Mouse (Mus musculus) T-helper 17 cell (primary cell): Measurements from ENCODE around the gene Cyb561a3.
"Not testable (repeated sequence)": the region's sequence is repeated elsewhere in the genome, so short reads cannot be mapped to it uniquely, and the experiment has no call there.

Source experiments
- in situ Hi-C, 2 experiments: fragments of 300-600 bp; cut with MboI, MseI; formaldehyde crosslinking; loops; 1 replicate in 1 of 2; 2 replicates in 1 of 2; pipeline ENCODE4 v1.15.1; 2025; ENCODE audit warnings: high pct_unique_total_duplicates in 2 of 2

Gene Cyb561a3

DNA sequence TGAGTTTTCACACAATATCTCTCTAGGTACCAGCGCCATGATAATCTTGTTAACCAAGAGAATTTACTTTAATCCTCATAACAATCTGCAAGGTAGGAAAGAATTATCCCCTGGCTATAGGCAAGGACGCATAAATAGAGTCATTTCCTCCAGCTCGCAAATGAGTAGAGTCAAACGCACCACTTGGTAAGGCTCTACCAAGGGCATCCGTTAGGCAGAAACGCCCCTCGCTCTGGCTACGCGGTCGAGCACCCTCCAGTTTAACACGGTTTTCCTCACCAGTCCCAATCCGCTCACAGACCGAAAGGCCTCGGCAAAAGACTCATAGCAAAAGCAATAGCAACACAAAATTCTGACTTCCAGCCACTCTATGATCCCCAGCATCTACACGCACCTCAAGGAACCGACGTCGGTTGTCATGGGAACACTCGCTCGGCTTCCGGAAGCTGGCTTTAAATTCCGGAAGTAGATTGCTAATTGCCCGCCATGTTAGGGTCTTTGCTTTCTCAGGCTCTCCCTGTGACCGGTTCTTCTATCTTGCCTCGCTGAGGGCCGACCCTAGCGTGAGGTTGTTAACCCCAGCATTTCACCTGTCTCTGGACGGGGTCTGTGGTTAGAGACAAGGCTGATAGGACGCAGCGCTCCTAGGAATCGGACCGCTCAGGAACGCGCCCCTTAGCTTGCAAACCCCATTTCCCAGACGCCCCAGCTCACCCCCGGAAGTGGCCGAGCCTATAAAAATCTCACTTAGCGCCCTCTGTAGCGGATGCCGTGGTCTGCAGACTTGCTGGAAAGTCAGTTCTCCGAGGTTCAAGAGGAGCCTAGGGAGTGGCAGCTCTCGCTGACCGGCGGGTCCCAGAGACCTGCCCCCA, at the start of gene Cyb561a3, which contains the start of gene Tmem138:
TSS of gene Cyb561a3 (plus strand) at position 483 of the 872 bp plus-strand sequence.
TSS of gene Tmem138 (minus strand) at position 673 of the 872 bp plus-strand sequence.
- in situ Hi-C loops = loop anchor here in 1 of 2 experiments (25.0 kb wide), 1 partner anchor 885 kb away; the partner anchor contains the start of gene Ms4a6c

DNA sequence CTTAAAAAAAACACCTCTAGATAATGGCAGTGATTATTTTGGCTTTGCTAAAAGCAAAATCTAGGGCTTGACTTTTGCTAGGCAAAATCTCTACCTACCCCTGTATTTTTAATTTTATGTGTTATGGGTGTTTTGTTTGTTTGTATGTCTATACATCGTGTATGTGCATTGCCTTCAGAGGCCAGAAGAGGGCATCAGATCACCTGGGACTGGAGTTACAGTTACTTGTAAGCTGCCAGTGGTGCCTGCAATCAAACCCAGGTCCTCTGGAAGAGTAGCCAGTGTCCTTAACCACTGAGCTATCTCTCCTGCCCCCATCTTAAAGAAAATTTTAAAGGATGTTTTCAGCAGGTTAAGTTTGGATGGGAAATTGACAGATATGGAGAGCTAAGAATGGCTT, 46.9 kb upstream of the Cyb561a3 start:
- in situ Hi-C loops = loop anchor here in 1 of 2 experiments (25.0 kb wide), 1 partner anchor 1407 kb away; no protein-coding TSS in a partner anchor

DNA sequence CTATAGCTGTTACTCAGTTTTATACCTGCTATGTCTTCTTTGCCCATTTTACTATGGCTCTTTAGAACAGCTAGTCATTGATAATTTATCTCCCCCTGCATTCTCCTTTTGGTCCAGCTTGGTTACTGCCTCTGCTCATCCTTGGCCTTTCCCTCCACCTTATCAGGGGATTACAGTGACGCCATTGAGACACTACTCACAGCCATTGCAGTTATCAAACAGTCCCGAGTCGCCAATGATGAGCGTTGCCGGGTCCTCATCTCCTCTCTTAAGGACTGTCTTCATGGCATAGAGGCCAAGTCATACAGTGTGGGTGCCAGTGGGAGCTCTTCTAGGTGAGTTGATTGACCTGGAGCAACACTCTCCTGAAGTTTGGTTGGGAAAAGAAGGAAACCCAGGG, 37.5 kb upstream of the Cyb561a3 start:
- in situ Hi-C loops = loop anchor here in 1 of 2 experiments (25.0 kb wide), 1 partner anchor 1398 kb away; no protein-coding TSS in a partner anchor

DNA sequence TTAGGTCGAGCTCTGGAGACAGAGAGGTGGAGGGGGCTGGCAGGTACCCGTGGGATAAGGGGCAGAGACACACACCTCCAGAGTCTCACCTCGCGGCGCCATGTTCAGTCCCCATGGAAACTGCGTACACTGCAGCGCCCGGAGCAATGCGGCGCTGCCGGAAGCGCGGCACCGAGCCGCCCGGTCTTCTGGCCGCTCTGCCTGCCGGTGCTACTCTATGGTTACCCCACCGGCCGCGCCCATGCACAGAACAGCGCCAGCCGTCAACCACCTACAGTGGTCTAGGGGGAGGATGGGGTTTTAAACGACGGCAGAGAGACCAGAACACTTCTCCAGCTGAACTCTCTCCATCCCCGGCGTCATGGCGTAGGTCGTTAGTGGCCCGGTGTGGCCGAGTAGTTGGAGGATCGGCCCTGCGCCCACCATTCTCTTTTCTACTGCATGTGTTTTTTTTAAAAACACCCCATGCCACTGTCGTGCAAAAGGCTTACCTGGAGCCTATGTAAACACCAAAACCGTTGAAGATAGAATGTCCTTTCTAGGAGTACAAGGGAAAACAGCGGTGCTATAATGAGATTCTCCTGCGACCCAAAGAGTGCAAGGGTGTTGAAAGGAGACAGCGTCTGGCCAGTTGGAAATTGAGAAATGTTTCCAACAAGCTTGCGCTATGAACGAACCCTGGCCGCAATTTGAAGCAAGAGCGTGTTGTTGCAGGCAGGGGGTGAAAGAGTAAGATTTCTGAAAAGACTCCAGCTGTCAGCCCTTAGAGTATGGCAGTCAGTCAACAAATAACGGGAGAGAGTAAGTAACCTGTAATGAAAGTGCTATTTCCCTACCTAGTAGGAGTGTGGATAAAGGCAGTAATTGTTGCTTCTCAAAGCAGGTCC, 21.1 kb upstream of the Cyb561a3 start, which contains the start of gene Tmem216:
TSS of gene Tmem216 (minus strand) at position 615 of the 887 bp plus-strand sequence.
- in situ Hi-C loops = no loop called here

DNA sequence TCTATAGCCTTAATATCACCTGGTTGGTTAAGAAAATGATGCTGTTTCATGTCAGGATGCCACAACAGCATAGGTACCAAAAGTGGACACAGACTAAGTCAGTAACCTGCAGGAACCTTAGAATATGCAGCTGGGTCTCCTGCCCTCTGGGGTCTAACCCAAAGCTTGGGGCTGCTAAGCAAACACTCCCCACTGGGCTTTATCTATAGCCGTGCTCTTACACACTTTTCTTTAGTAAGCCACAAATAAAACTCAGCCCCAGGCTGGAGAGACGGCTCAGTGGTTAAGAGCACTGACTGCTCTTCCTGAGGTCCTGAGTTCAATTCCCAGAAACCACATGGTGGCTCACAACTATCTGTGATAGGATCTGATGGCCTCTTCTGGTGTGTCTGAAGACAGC, 20.0 kb upstream of the Cyb561a3 start:
- in situ Hi-C loops = no loop called here

DNA sequence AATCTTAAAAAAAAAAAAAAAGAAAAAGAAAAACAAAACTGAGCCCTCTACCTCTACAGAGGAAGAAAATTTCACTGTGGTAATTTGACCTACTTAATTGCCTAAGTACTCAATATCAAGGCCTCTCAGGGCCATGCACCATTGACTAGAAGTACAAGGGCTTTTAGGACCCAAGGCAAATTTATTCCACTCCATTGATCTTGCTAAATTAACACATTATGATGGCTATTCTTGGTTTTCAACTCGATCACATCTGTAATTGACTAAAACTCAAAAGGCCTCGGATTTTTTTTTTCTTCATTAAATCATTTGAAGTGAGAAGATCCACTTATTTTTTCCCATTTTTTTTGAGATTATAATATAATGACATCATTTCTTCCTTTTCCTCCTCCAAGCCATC, 19.5 kb upstream of the Cyb561a3 start:
- in situ Hi-C loops = no loop called here

DNA sequence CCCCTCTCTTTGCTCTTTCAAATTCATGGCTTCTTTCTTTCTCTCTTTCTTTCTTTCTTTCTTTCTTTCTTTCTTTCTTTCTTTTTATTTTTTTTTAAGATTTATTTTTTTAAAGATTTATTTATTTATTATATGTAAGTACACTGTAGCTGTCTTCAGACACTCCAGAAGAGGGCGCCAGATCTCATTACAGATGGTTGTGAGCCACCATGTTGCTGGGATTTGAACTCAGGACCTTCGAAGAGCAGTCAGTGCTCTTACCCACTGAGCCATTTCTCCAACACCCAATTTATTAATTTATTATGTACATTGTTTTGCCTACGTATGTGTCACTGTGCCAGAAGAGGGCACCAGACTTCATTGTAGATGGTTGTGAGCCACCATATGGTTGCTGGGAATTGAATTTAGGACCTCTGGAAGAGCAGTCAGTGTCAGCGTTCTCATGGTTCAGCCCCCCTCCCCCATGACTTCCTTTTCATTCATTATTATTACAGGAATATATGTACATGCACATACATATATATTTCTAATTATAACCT, 19.1 kb upstream of the Cyb561a3 start:
- in situ Hi-C loops = not testable (repeated sequence)

DNA sequence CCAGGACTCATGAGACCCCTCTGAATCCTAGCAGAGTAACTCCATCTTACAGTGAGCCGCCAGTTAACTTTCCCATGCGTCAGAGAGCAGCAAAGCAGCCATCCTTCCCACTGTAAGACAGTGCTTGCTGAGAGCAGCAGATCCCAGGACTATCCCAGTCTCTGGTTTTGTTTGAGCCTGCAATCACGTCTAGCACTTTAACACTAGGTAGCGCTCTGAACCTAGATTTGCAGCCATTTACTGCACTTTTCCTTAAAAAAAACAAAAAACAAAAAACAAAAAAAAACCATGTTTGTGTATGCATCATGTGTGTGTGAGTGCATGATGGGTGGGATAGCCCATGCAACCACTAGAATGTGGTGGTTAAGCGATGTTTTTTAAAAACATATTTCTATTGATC, 16.9 kb upstream of the Cyb561a3 start:
- in situ Hi-C loops = no loop called here

DNA sequence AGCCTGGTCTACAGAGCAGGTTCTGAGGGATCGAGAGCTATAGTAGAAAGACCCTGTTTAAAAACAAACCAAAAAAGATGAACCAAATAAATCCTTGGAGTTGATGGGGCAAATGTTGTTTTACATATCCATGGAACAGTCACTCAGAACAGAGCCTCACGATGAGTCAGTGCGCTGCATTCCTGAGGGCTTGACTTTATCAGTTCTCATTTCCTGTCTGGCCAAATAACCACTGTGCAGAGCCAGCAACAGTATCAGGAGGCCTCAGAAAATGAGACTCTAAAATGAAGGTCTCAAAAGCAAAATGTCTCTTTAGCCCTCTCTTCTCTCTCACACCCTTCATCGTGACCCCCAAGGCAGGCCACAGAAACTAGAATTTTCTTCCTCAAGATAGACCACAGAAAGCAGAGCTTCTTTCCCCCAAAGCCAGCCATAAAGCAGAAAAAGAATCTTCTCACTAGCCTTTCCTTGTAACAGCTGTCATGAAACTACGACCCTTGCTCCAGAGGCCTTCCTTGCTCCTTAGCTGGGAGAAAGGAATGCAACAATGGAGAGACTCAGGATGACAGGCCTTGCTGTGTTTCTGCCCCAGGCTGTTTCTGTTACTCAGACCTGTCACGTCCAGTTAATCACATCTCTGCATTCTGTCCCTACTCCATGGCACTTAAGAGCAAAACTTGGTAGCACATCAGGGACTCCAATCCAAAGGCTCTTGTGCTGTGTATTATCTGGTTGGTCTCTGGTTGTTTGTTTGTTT, 15.2 kb upstream of the Cyb561a3 start:
- in situ Hi-C loops = no loop called here

DNA sequence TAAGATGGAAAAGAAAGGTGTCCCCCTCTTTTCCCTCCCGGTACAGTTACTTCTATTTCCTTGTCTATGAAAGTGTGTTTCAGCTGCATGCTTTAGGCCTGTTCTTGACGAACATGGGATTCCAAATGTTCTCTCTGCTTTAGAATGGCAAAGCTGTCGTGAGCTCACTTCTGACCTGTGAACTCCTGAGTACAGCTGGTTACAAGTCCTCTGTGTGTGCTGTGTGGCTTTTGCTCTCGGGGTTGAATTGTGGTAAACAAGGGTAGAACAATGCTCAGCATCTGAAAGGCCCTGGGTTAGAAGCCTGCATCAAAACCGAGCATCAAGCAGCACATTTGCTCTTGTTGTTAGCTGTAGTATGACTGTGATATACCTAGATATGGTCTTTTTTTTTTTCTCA, 14.6 kb upstream of the Cyb561a3 start:
- in situ Hi-C loops = no loop called here

DNA sequence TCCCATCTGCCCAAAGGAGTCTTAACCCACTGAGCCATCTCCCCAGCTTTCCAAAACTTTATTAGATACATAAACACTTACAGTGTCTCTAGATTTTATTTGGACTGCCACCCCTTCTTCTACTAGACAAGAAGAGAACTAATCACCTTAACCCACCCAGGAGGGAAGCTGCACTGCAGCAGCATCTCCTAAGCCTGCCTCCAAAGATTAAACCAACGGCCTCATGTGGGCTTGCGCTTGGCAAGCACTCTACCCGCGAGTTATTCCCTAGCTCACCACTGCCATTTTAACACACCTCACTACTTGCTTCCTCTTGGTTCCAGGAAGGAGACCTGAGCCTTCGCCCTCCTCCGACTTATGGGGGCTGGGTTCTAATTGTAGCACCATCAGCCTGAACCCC, 12.7 kb upstream of the Cyb561a3 start:
- in situ Hi-C loops = no loop called here

DNA sequence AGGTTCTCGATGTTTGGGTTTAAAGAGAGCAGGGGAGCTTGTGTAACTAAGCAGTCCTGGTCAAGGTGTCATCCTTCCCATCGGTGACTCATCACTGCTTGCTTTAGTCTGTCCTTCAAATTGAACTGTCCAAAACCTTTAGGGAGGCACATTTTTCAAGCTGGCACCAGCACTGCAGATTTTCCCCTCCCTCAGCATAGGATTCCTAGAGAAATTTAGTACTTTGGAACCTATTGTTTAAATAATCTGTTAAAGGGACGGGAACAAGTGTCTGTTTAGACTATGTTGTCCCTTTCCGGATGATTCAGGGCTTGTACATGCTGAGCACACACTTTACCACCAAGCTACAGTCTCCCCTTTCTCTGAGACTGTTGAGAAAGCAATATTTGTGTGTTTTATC, 11.8 kb upstream of the Cyb561a3 start:
- in situ Hi-C loops = no loop called here

DNA sequence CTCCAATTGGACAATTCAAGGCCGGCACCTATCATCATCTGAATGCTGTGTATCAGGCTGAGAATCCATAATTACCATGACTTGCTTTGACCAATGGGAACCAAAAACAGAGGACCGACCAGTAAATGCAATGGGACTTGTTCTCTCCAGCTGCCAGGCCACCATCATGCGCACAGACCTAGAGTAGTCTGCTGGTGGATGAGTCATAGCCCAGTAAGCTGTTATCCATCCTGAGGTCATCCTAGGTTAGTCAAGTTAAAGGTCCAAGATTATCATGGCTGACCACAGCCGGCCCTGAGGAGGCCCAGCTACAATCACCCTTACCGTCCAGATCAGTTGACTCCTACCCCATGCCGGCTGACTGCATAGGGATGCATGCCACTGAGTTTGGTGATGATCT, 7.3 kb upstream of the Cyb561a3 start:
- in situ Hi-C loops = no loop called here

DNA sequence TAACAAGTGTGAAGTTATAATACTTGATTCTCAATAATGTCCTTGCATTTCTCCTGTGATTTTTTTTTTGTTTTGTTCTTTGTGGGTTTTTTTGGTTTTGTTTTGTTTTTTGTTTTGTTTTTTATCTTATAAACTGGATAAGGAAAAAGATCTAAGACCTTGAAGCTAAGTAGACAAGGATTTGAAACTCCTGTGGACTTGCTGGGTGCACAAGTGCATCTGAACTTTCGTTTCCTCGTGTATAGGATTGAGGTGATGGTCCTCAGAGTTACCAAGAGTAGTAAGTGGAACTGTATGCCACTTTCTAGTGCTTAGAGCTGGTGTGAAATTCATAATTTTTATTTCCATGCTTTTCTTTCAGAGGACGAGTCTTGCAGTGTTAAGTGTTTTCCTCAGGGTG, 3.1 kb downstream of the Cyb561a3 start:
- in situ Hi-C loops = loop anchor here in 1 of 2 experiments (25.0 kb wide), 1 partner anchor 882 kb away; the partner anchor contains the start of gene Ms4a6c

DNA sequence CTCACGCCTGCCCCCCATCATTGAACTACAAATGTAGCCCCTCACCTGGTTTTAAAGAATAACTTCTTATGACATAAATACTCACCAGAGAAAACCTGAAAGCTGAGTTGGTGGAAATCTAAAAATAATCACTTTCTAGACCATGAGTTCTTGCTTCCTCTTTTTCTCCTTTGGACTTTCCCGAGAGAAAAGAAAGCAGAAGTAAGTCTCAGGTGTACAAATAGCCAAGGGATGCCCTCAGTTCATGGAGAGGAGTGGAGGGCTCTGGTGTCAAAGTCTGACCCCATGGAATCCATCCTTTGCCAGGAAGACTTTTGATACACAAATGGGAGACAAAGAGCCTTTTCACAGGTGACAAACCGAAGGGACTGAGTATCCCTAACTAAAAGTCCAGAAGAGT, 3.8 kb downstream of the Cyb561a3 start:
- in situ Hi-C loops = loop anchor here in 1 of 2 experiments (25.0 kb wide), 1 partner anchor 882 kb away; the partner anchor contains the start of gene Ms4a6c

DNA sequence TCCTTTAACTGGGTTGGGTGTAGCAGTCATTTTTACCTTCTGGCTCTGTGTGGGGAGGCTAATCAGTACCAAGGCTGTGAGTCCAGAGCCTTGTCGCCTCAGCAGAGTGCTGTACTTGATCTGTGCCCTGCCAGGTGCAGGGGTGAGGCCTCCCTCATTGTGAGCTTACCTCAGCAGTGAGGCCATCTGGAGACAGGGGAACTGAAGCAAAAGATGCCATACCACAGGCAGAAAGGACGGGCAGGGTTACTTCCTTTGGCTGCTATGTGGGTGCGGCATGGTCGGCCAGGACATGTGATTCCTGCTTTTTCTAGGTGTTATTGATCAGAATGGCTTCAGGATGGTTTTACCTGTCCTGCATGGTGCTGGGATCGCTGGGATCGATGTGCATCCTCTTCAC, 5.0 kb downstream of the Cyb561a3 start:
- in situ Hi-C loops = loop anchor here in 1 of 2 experiments (25.0 kb wide), 1 partner anchor 880 kb away; the partner anchor contains the start of gene Ms4a6c

DNA sequence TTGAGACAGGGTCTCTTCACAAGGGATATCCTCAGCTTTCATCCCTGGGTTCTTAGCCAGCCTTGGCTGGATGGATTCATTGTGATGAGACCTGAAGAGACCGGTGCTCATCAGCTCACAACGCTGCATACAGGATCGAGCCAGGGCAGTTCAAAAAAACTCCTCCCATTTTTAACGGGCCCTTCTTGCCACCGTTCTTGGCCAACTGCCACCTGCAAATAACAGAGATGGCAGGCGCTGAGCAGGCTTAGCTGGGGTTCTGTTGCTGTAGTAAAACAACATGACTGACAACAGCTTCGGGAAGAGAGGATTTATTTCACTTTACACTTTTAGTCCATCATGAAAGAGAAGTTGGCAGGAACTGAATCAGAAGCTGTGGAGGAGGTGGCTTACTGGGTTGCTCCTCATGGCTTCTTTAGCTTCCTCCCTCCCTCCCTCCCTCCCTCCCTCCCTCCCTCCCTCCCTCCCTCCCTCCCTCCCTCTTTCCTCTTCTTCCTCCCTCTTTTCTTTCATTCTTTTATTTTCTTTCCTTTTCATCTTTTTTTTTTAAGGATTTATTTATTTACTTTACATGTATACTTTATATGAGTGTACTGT, 6.7 kb downstream of the Cyb561a3 start:
- in situ Hi-C loops = loop anchor here in 1 of 2 experiments (25.0 kb wide), 1 partner anchor 879 kb away; the partner anchor contains the start of gene Ms4a6c

DNA sequence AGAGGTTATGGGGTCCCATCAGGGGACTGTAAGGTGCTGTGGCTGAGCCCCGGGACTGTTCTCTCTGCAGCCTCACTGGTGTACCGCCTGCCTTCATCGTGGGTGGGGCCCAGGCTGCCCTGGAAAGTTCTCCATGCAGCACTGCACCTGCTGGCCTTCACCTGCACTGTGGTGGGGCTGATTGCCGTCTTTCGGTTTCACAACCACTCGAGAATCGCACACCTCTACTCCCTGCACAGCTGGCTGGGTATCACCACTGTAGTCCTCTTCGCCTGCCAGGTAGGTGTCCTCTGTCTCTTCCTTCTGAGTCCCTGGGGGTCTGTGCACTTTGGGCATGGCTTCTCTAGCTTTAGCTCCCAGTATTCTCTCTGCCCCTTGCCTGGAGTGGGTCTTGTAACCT, 8.1 kb downstream of the Cyb561a3 start:
- in situ Hi-C loops = loop anchor here in 1 of 2 experiments (25.0 kb wide), 1 partner anchor 877 kb away; the partner anchor contains the start of gene Ms4a6c

DNA sequence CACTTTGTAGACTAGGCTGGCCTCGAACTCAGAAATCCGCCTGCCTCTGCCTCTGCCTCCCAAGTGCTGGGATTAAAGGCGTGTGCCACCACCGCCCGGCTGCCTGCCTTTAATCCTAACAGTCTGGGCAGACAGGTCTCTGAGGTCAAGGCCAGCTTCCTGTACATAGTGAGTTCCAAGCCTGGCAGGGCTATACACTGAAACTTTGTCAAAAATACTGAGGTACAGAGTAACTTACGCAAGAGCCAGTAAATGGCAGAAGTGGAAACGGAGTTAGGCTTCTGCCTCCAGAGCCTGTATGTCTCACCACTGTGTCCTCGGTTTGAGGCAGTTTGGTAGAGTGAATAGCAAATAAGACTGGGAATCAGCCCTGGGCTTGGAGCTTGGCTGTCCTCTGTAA, 10.3 kb downstream of the Cyb561a3 start:
- in situ Hi-C loops = loop anchor here in 1 of 2 experiments (25.0 kb wide), 1 partner anchor 875 kb away; the partner anchor contains the start of gene Ms4a6c
